Mouse (Mus musculus): ENCODE data around the gene Htr1d.

- TF ChIP-seq CTCF (IDR thresholded peaks at IDR 0.05; ENCODE audit: low read depth, low read length): no peak
- TF ChIP-seq POLR2A (IDR thresholded peaks at IDR 0.05; ENCODE audit: borderline replicate concordance, low read depth, low read length): no peak
These were observed 11.1 kb upstream of the Htr1d start for GRCm38 (mm10) chr4:136411995-136412765.

Data from bone marrow macrophage, adult 2 months (primary cell).